Mouse (Mus musculus) CH12.LX (cell line): ENCODE measurements around the gene Scml4.

Experiments used
- BHLHE40 ChIP-seq: IDR thresholded peaks from 2 replicates; pipeline ENCODE4 v1.6.1; 2011; ENCODE audit warnings: mild to moderate bottlenecking, low read depth, low read length, improper control_type of control experiment
- CHD2 ChIP-seq: IDR thresholded peaks from 2 replicates; pipeline ENCODE4 v1.6.1; 2011; ENCODE audit warnings: low read length, improper control_type of control experiment
- CTCF ChIP-seq, 2 experiments: IDR thresholded peaks in 1 of 2; conservative IDR thresholded peaks in 1 of 2; 2 replicates each; pipeline ENCODE4 v1.5.1; 2011 to 2012; ENCODE audit warnings: low read depth in 2 of 2, low read length in 2 of 2, improper control_type of control experiment in 1 of 2, inconsistent platforms in 1 of 2, mild to moderate bottlenecking in 1 of 2, moderate library complexity in 1 of 2
- ETS1 ChIP-seq: conservative IDR thresholded peaks from 2 replicates; pipeline ENCODE4 v1.6.1; 2012; ENCODE audit warnings: low read depth, mild to moderate bottlenecking, inconsistent platforms, low read length, improper control_type of control experiment, moderate library complexity
- KAT2A ChIP-seq: IDR thresholded peaks from 2 replicates; pipeline ENCODE4 v1.6.1; 2012; ENCODE audit warnings: low read length, improper control_type of control experiment, inconsistent platforms; ENCODE audit not compliant: insufficient replicate concordance
- MAFK ChIP-seq: IDR thresholded peaks from 2 replicates; pipeline ENCODE4 v1.6.1; 2011; ENCODE audit warnings: low read length, improper control_type of control experiment; ENCODE audit not compliant: insufficient replicate concordance
- MAX ChIP-seq: IDR thresholded peaks from 2 replicates; pipeline ENCODE4 v1.6.1; 2011; ENCODE audit warnings: low read length, improper control_type of control experiment
- POLR2AphosphoS2 ChIP-seq: IDR thresholded peaks from 2 replicates; pipeline ENCODE4 v1.6.1; 2011; ENCODE audit warnings: low read depth, low read length, improper control_type of control experiment
- UBTF ChIP-seq: IDR thresholded peaks from 2 replicates; pipeline ENCODE4 v1.6.1; 2012; ENCODE audit warnings: low read depth, mild to moderate bottlenecking, inconsistent platforms, low read length, improper control_type of control experiment, moderate library complexity

DNA sequence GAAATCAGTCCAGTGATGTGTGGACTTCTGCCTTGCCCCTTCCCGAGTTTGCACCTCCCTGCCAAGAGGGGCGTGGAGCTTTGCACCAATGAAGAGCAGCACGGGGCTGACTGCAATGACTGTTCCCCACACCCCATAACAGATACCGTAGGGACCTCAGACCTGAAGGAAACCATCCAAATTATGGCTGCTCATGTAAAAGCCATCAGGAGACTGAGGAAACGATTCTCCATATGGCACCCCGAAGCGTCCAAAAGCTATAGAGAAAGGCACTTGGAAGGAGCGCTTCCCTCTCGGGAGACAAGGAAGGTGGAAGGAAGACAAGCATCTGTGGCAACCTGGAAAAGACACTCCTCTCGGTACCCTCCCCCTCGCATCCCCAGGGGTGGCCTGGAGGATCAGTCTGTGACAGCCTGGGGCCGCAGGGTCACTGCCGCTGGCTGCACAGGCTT lies 134.2 kb downstream of the Scml4 start:
- TF ChIP-seq MAX (no peak), MAFK (no peak), UBTF (no peak), POLR2AphosphoS2 (no peak), CHD2 (no peak), ETS1 (no peak), KAT2A (no peak), CTCF (conservative IDR thresholded peaks at IDR 0.05 in 1 of 2, IDR thresholded peaks at IDR 0.05 in 1 of 2; ENCODE audit: low read depth in 2 of 2, low read length in 2 of 2) (no peak), BHLHE40 (no peak)
